Mouse (Mus musculus): ENCODE measurements around the gene Tfrc.

GRCm38 (mm10) chr16:32671206-32671887 lies 62.6 kb downstream of the Tfrc start:
- TF ChIP-seq POLR2A (IDR thresholded peaks at IDR 0.05; ENCODE audit: extremely low read depth, insufficient read depth, low read length), result no peak
- TF ChIP-seq CTCF (IDR thresholded peaks at IDR 0.05; ENCODE audit: low read depth, low read length), result no peak
